Mouse (Mus musculus): ENCODE measurements around the gene Synpr. TPM values are rescaled to one million over a fixed set of nuclear protein-coding genes. Genes with fewer than 3 reads are reported as not detected.

The Synpr gene
- polyA plus RNA-seq, 1 experiment = 88.4 TPM

DNA sequence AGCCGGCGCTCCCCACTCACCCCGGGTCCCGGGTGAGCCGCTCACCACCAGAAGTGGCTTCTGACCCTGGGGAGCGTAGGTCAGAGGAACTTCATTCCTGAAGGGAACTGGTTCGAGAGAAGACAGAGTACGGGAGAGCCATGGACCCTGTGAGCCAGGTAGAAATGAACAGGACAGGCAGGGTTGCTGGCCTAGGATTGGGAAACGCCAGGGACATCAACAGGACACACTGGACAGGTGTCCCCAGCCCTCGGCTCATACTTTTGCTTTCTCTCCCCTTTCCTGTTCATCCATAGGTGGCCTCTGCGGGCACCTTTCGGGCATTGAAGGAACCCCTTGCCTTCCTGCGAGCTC is 242 bp downstream of the Synpr start:
- no peak overlapping the region for H3K27ac ChIP-seq (ENCODE audit: insufficient read depth, low read length)

DNA sequence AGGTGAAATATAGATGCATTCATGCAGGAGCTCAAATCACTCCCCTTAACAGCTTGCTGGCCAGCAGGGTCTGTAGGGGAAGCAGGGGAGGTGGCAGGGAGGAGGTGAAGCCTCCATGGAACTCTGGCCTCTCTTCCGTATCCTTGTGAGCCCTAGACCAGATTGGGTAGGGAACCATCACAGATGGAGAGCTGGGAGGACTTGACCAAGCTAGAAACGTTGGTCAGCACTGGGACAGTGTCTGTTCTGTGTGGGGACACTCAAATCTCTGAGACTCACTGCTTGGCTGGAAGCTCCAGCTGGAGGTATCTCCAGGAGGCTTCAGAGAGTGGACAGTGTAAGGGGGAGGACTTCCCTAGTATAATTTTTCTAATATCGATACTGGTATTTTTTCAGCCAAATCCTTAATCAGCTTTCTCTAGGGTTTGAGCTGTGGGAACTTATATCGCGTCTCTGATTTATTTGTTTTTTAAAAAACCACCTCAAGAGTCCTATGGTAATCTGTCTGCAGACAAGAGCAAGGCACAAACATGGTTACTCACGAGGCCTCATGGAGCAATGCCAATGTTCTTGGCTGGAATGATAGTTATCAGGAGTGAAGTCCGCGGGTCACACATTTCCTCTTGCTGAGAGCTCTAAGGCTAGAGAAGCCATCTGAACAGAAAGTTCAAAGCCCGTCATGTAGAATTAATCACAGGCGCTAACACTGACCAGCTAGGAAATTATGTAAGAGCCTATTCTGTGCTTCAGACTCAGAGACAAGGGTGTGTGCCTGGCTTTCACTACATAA is 956 bp downstream of the Synpr start:
- TF ChIP-seq POLR2A (IDR thresholded peaks at IDR 0.05; ENCODE audit: extremely low read depth, insufficient read depth, low read length) (no peak), CTCF (IDR thresholded peaks at IDR 0.05; ENCODE audit: extremely low read depth, insufficient read depth, low read length) (no peak)
- Histone ChIP-seq H3K4me3 (ENCODE audit: insufficient read depth, low read length) (peak overlapping the region; percentile 30), H3K27ac (ENCODE audit: insufficient read depth, low read length) (no peak overlapping the region), H3K4me1 (ENCODE audit: control insufficient read depth, insufficient read depth, low read length) (no peaks in the 10 kb centered on the region)

More for the DNA sequence above, 242 bp downstream of the Synpr start:
- Histone ChIP-seq H3K4me3 (ENCODE audit: insufficient read depth, low read length) (peak overlapping the region; percentile 30), H3K4me1 (ENCODE audit: control insufficient read depth, insufficient read depth, low read length) (no peaks in the 10 kb centered on the region)
- TF ChIP-seq POLR2A (IDR thresholded peaks at IDR 0.05; ENCODE audit: extremely low read depth, insufficient read depth, low read length) (no peak), CTCF (IDR thresholded peaks at IDR 0.05; ENCODE audit: extremely low read depth, insufficient read depth, low read length) (no peak)

DNA sequence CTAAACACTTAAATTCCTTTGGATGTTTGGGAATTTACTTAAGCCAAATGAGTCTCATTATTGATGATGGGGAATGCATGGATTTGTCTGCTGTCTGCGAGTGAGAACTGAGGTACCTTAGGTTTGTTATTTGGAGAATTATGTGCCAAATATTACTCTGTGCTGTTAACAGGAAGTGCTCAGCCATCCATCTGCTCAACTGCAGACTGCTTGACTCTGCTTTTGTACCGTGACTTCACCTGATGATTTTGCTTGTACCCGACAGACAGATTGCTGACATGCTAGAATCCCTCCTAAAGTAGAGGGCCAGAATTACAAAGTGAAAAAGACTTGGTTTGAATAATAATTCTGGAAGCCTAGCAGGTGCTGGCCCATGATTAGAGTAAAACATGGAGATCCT is 9.6 kb downstream of the Synpr start:
- no peak for TF ChIP-seq CTCF (IDR thresholded peaks at IDR 0.05; ENCODE audit: extremely low read depth, insufficient read depth, low read length)
- no peak for TF ChIP-seq POLR2A (IDR thresholded peaks at IDR 0.05; ENCODE audit: extremely low read depth, insufficient read depth, low read length)

GRCm38 (mm10) chr14:13314323-13314722 is 29.7 kb downstream of the Synpr start:
- TF ChIP-seq POLR2A (IDR thresholded peaks at IDR 0.05; ENCODE audit: extremely low read depth, insufficient read depth, low read length) = no peak
- TF ChIP-seq CTCF (IDR thresholded peaks at IDR 0.05; ENCODE audit: extremely low read depth, insufficient read depth, low read length) = no peak
- H3K27ac ChIP-seq (ENCODE audit: insufficient read depth, low read length) = no peak overlapping the region

More for the DNA sequence above, 9.6 kb downstream of the Synpr start:
- no peaks in the 10 kb centered on the region for H3K4me1 ChIP-seq (ENCODE audit: control insufficient read depth, insufficient read depth, low read length)
- H3K27ac ChIP-seq (ENCODE audit: insufficient read depth, low read length) = no peak overlapping the region
- H3K4me3 ChIP-seq (ENCODE audit: insufficient read depth, low read length) = no peak overlapping the region

GRCm38 (mm10) chr14:13328461-13328860 is 43.9 kb downstream of the Synpr start:
- TF ChIP-seq POLR2A (IDR thresholded peaks at IDR 0.05; ENCODE audit: extremely low read depth, insufficient read depth, low read length) = no peak
- no peak for TF ChIP-seq CTCF (IDR thresholded peaks at IDR 0.05; ENCODE audit: extremely low read depth, insufficient read depth, low read length)
- Histone ChIP-seq H3K27ac (ENCODE audit: insufficient read depth, low read length) (no peak overlapping the region), H3K4me3 (ENCODE audit: insufficient read depth, low read length) (no peak overlapping the region), H3K4me1 (ENCODE audit: control insufficient read depth, insufficient read depth, low read length) (no peaks in the 10 kb centered on the region; the same call in 1 of the 2 replicates)

More at GRCm38 (mm10) chr14:13314323-13314722, 29.7 kb downstream of the Synpr start:
- H3K4me1 ChIP-seq (ENCODE audit: control insufficient read depth, insufficient read depth, low read length) = no peaks in the 10 kb centered on the region
- H3K4me3 ChIP-seq (ENCODE audit: insufficient read depth, low read length) = no peak overlapping the region

DNA sequence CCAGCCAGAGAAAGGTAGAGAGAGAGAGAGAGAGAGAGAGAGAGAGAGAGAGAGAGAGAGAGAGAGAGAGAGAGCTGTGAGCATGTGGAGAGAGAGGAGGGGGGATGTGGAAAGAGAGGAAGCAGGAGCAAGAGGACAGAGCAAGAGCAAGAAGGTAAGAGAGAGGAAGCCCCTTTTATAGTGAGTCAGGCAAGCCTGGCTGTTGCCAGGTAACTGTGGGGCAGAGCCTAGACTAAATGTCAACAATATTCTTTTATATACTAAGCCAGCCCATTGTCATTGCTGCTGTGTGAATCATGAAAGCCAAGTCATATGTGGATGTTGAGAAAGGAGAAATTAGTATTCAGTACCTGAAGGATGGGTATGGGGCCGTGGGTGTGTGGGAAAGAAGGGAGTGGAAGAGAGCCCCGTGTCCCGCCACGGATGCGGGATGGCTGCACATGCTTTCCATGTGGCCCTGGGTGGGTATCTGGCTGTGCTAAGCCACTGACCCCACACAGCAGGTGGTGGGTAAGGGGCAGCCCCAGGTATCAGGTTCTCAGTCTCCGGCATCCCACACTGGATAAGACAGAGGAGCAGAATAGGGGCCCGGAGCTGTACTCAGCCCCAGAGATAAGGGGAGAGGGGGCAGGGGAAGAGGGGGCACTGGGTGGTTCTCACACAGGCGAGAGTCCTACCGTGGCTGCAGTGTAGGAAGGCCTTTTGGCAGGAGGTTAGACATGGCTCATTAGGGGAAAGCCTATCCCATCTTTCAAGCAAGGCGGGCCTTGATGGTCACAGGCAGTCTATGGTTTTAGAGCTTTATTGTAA is 48.1 kb downstream of the Synpr start:
- Histone ChIP-seq H3K27ac (ENCODE audit: insufficient read depth, low read length) (no peak overlapping the region), H3K4me1 (ENCODE audit: control insufficient read depth, insufficient read depth, low read length) (no peaks in the 10 kb centered on the region; the same call in 1 of the 2 replicates), H3K4me3 (ENCODE audit: insufficient read depth, low read length) (no peak overlapping the region)
- TF ChIP-seq POLR2A (IDR thresholded peaks at IDR 0.05; ENCODE audit: extremely low read depth, insufficient read depth, low read length) (no peak), CTCF (IDR thresholded peaks at IDR 0.05; ENCODE audit: extremely low read depth, insufficient read depth, low read length) (no peak)

GRCm38 (mm10) chr14:13333372-13333771 is 48.8 kb downstream of the Synpr start:
- H3K27ac ChIP-seq (ENCODE audit: insufficient read depth, low read length) = no peak overlapping the region
- no peaks in the 10 kb centered on the region; the same call in 1 of the 2 replicates for H3K4me1 ChIP-seq (ENCODE audit: control insufficient read depth, insufficient read depth, low read length)
- no peak overlapping the region for H3K4me3 ChIP-seq (ENCODE audit: insufficient read depth, low read length)
- TF ChIP-seq POLR2A (IDR thresholded peaks at IDR 0.05; ENCODE audit: extremely low read depth, insufficient read depth, low read length) (no peak), CTCF (IDR thresholded peaks at IDR 0.05; ENCODE audit: extremely low read depth, insufficient read depth, low read length) (no peak)

DNA sequence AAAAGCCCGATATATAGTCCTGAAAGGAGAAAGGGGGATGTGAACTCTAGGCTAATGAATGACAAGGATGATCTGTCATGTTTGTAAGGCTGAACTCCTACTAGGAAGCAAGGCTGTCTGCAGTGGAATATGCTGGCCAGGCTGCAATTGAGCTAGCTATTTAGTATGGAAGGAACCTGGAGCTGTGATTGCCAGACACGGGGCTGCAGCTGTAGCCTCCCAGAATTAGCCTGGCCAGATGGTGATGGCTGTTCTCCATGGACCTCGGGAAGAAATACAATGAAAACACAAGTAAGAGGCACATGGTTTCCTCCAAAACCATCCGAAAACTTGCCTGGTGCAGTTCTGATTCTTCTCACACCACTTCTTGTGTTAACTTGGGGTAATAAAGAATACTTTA is 51.6 kb downstream of the Synpr start:
- Histone ChIP-seq H3K4me3 (ENCODE audit: insufficient read depth, low read length) (no peak overlapping the region), H3K4me1 (ENCODE audit: control insufficient read depth, insufficient read depth, low read length) (no peaks in the 10 kb centered on the region; the same call in 1 of the 2 replicates), H3K27ac (ENCODE audit: insufficient read depth, low read length) (no peak overlapping the region)
- TF ChIP-seq CTCF (IDR thresholded peaks at IDR 0.05; ENCODE audit: extremely low read depth, insufficient read depth, low read length) (no peak), POLR2A (IDR thresholded peaks at IDR 0.05; ENCODE audit: extremely low read depth, insufficient read depth, low read length) (no peak)

DNA sequence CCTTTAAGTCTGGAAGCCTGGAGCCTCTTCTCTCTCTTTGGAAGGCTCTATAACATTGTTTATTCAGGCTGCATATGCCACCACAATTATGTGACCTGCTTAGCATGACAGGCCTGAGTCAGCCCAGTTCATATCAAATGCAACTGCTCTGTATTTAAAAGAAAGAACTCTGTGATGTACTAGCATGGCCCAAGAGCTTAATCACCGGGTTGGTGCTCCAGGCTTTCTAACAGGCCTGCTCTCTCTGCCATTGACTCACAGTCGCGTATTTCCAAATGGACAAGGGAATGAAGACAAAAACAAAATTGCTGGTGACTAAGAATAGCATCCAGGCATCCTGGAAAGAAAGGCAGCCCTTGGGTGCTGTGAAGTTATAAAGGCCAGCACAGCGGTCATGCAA is 56.1 kb downstream of the Synpr start:
- Histone ChIP-seq H3K4me1 (ENCODE audit: control insufficient read depth, insufficient read depth, low read length) (no peaks in the 10 kb centered on the region), H3K27ac (ENCODE audit: insufficient read depth, low read length) (no peak overlapping the region), H3K4me3 (ENCODE audit: insufficient read depth, low read length) (no peak overlapping the region)
- TF ChIP-seq POLR2A (IDR thresholded peaks at IDR 0.05; ENCODE audit: extremely low read depth, insufficient read depth, low read length) (no peak), CTCF (IDR thresholded peaks at IDR 0.05; ENCODE audit: extremely low read depth, insufficient read depth, low read length) (no peak)

Data from cortical plate, adult 2 months (tissue).